In the genomic region with DNA sequence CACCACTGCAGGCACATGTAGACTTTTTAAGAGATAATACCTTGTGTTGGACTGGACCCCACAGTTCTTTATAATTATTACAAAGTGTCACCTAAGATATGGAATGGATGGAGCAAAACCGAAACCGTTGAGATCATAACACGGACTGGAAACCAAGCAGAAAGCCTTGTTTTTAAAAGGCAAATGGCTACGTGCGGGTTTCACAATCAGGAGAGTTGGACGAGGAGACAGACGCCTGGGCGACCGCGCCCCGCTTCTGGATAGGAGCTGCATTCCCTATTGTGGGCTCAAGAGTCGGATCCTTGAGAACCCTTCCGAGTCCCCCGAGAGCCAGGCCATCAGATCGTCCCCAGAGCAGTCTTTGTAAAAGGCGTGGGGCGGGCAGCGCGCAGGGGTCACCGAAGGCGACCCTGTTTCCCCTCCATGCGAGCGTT, we compare ENCODE assay signal across 8 mouse cellular contexts. TPM values are rescaled to one million over a fixed set of nuclear protein-coding genes. Genes with fewer than 3 reads are reported as not detected.
A peak's percentile ranks its signal among the peaks of the same experiment; 100 is the strongest.
DNase-seq lines count a peak whose midpoint lies in the region; ATAC-seq lines count a peak whose summit lies in the region.

No protein-coding gene starts in this region.

- peak overlapping the region; percentile 66 for H3K4me2 ChIP-seq in neural tube, embryonic 11.5 days (ENCODE audit: low read depth)
- peak overlapping the region; percentile 61 for H3K4me2 ChIP-seq in hindbrain, embryonic 14.5 days (replicated peaks)
- peak overlapping the region; percentile 77 for H3K4me2 ChIP-seq in midbrain, embryonic 12.5 days (replicated peaks)

- H3K27me3 ChIP-seq in neural tube, embryonic 11.5 days (ENCODE audit: control insufficient read depth, insufficient read depth, low read length) = no peaks in the 10 kb centered on the region
- no peaks in the 10 kb centered on the region for H3K27me3 ChIP-seq in hindbrain, embryonic 14.5 days (ENCODE audit: control insufficient read depth, insufficient read depth, low read length)
- no peaks in the 10 kb centered on the region for H3K27me3 ChIP-seq in midbrain, embryonic 12.5 days

- no peak for DNase-seq in cerebellum, adult 11 months
- no peak for DNase-seq in neural tube, embryonic 11.5 days (ENCODE audit: low spot score)
- no peak for DNase-seq in neural tube, embryonic 10.5 days (ENCODE audit: extremely low spot score, low spot score)
- DNase-seq in hindbrain, embryonic 14.5 days (ENCODE audit: low spot score) = peak; percentile 50
- DNase-seq in T-cell, adult 2 months (ENCODE audit: low spot score) = no peak
- no peak for DNase-seq in left cerebral cortex, adult 18-20 months (ENCODE audit: low spot score in 2 of 2)

- peak; percentile 50 for ATAC-seq in cerebellum, adult (ENCODE audit: insufficient number of reproducible peaks, low FRiP score, low TSS enrichment)
- peak; percentile 71 for ATAC-seq in neural tube, embryonic 11.5 days (ENCODE audit: insufficient read depth, low FRiP score, low TSS enrichment)
- ATAC-seq in hindbrain, embryonic 14.5 days (ENCODE audit: low FRiP score) = no peak
- no peak for ATAC-seq in midbrain, embryonic 12.5 days (ENCODE audit: low FRiP score, low read depth)

- no peaks in the 10 kb centered on the region for H3K9me3 ChIP-seq in neural tube, embryonic 11.5 days (ENCODE audit: control insufficient read depth, low read length)
- H3K9me3 ChIP-seq in hindbrain, embryonic 14.5 days (ENCODE audit: control insufficient read depth, low read length) = no peaks in the 10 kb centered on the region
- H3K9me3 ChIP-seq in midbrain, embryonic 12.5 days = no peaks in the 10 kb centered on the region

- WGBS in neural tube, embryonic 11.5 days = 1% methylated on average over 23 of the region's 23 CpGs
- WGBS in hindbrain, embryonic 14.5 days = under 1% methylated on average over 23 of the region's 23 CpGs
- 1% methylated on average over 23 of the region's 23 CpGs for WGBS in midbrain, embryonic 12.5 days

- H3K4me3 ChIP-seq in neural tube, embryonic 11.5 days (ENCODE audit: low read depth, low read length) = peak overlapping the region; percentile 84
- H3K4me3 ChIP-seq in hindbrain, embryonic 14.5 days (replicated peaks; ENCODE audit: low read length) = peak overlapping the region; percentile 92
- peak overlapping the region; percentile 92 for H3K4me3 ChIP-seq in midbrain, embryonic 12.5 days

- peak overlapping the region; percentile 94 for H3K9ac ChIP-seq in neural tube, embryonic 11.5 days (ENCODE audit: low read length)
- peak overlapping the region; percentile 91 for H3K9ac ChIP-seq in hindbrain, embryonic 14.5 days
- peak overlapping the region; percentile 96 for H3K9ac ChIP-seq in midbrain, embryonic 12.5 days (replicated peaks)

- H3K27ac ChIP-seq in neural tube, embryonic 11.5 days (ENCODE audit: low read depth, low read length) = peak overlapping the region; percentile 85
- peak overlapping the region; percentile 97 for H3K27ac ChIP-seq in hindbrain, embryonic 14.5 days
- peak overlapping the region; percentile 86 for H3K27ac ChIP-seq in midbrain, embryonic 12.5 days (replicated peaks)

- no peaks in the 10 kb centered on the region for H3K4me1 ChIP-seq in neural tube, embryonic 11.5 days (ENCODE audit: control insufficient read depth, insufficient read depth, low read length)
- peaks cover 22% of the 10 kb centered on the region for H3K4me1 ChIP-seq in hindbrain, embryonic 14.5 days (replicated peaks; ENCODE audit: control insufficient read depth, insufficient read depth, low read length)
- H3K4me1 ChIP-seq in midbrain, embryonic 12.5 days = peaks cover 19% of the 10 kb centered on the region

- no peaks in the 10 kb centered on the region for H3K36me3 ChIP-seq in neural tube, embryonic 11.5 days (ENCODE audit: control insufficient read depth, insufficient read depth, low read length)
- peaks cover 3% of the 10 kb centered on the region for H3K36me3 ChIP-seq in hindbrain, embryonic 14.5 days (replicated peaks; ENCODE audit: control insufficient read depth, insufficient read depth)
- H3K36me3 ChIP-seq in midbrain, embryonic 12.5 days = no peaks in the 10 kb centered on the region

RNA-seq across cellular contexts. Expression of a gene that starts 0.6 kb away (rescaled TPM):
- polyA plus RNA-seq in neural tube, embryonic 11.5 days (2014; fragmentation: Nextera tagmentation; extraction: Ambion mirVana) = 43.8 and 44.1 TPM in 2 replicates
- 32.6 and 34.9 TPM in 2 replicates for polyA plus RNA-seq in hindbrain, embryonic 14.5 days (2014; fragmentation: Nextera tagmentation; extraction: Ambion mirVana)
- polyA plus RNA-seq in midbrain, embryonic 12.5 days (2016; fragmentation: Nextera tagmentation; extraction: Ambion mirVana) = 38.1 and 39.1 TPM in 2 replicates
- total RNA-seq in left cerebral cortex, adult 18-20 months (2021) = 10 to 100 TPM; 26.4 to 27.4 TPM

RNA-seq across cellular contexts. Expression of a gene that starts 17.1 kb away (rescaled TPM):
- polyA plus RNA-seq in neural tube, embryonic 11.5 days (2014; fragmentation: Nextera tagmentation; extraction: Ambion mirVana) = 14.1 and 19.4 TPM in 2 replicates
- polyA plus RNA-seq in hindbrain, embryonic 14.5 days (2014; fragmentation: Nextera tagmentation; extraction: Ambion mirVana) = 13.6 and 14.6 TPM in 2 replicates
- 19.9 and 22.3 TPM in 2 replicates for polyA plus RNA-seq in midbrain, embryonic 12.5 days (2016; fragmentation: Nextera tagmentation; extraction: Ambion mirVana)
- total RNA-seq in left cerebral cortex, adult 18-20 months (2021) = 10 to 100 TPM; 20.7 to 21.3 TPM

Comparison
In these comparisons a context has a peak if more than half of its experiments do, and no peak if none do; other contexts are left out.
1. ATAC-seq: peak in cerebellum, adult (single experiment) and neural tube, embryonic 11.5 days (single experiment); none in hindbrain, embryonic 14.5 days (single experiment) and midbrain, embryonic 12.5 days (single experiment).
2. Peak in every context shown above with its lines, with median percentiles within 50 percentile points of each other: H3K27ac ChIP-seq, H3K4me2 ChIP-seq, H3K4me3 ChIP-seq and H3K9ac ChIP-seq.